In genomic region chr10:105639011-105639451, GRCm38 (mm10) we compare ENCODE assay signal across 10 mouse cellular contexts.
DNase-seq lines count a peak whose midpoint lies in the region; ATAC-seq and TF ChIP-seq lines count a peak whose summit lies in the region.
"Had no signal": no experiment of that assay in that cellular context is flagged by ENCODE, and none has a peak within 500 bp of the region (broad histone marks: within the 10 kb centered on the region; RNA-seq: fewer than 3 reads in every experiment).

No protein-coding gene starts in this region.

- H3K4me1 ChIP-seq in kidney, embryonic 15.5 days: 0 out of 2 replicates have a peak, but pooled peaks cover 3% of the 10 kb centered on the region
- H3K4me1 ChIP-seq in forebrain, embryonic 13.5 days: no peaks in the 10 kb centered on the region
- H3K4me1 ChIP-seq in liver, postnatal 0 days (ENCODE audit: insufficient read depth): no peaks in the 10 kb centered on the region
- H3K4me1 ChIP-seq: liver, embryonic 12.5 days; stomach, embryonic 15.5 days had no signal

- no peaks in the 10 kb centered on the region for H3K36me3 ChIP-seq in kidney, embryonic 15.5 days
- H3K36me3 ChIP-seq in forebrain, embryonic 13.5 days (ENCODE audit: poor library complexity, severe bottlenecking): no peaks in the 10 kb centered on the region
- no peaks in the 10 kb centered on the region for H3K36me3 ChIP-seq in liver, postnatal 0 days (replicated peaks; ENCODE audit: insufficient read depth, low read length)
- H3K36me3 ChIP-seq: liver, embryonic 12.5 days; stomach, embryonic 15.5 days had no signal

- no peak overlapping the region for H3K4me3 ChIP-seq in kidney, embryonic 15.5 days (replicated peaks)
- no peak overlapping the region for H3K4me3 ChIP-seq in forebrain, embryonic 13.5 days
- no peak overlapping the region for H3K4me3 ChIP-seq in liver, postnatal 0 days (ENCODE audit: low read depth, low read length)
- H3K4me3 ChIP-seq: liver, embryonic 12.5 days; stomach, embryonic 15.5 days had no signal

- no peak for TF ChIP-seq CTCF in liver, postnatal 0 days (IDR thresholded peaks at IDR 0.05; ENCODE audit: low read depth)

- peak; percentile 18; the same call in 1 of the 2 replicates for ATAC-seq in kidney, embryonic 15.5 days (replicated peaks; ENCODE audit: low FRiP score)
- ATAC-seq in forebrain, embryonic 13.5 days: peak; percentile 87
- ATAC-seq in liver, postnatal 0 days: no peak
- ATAC-seq: liver, embryonic 12.5 days had no signal

- no peak overlapping the region for H3K27ac ChIP-seq in kidney, embryonic 15.5 days
- no peak overlapping the region for H3K27ac ChIP-seq in forebrain, embryonic 13.5 days
- no peak overlapping the region for H3K27ac ChIP-seq in liver, postnatal 0 days (ENCODE audit: low read depth)
- H3K27ac ChIP-seq: liver, embryonic 12.5 days; stomach, embryonic 15.5 days had no signal

- no peaks in the 10 kb centered on the region for H3K9me3 ChIP-seq in kidney, embryonic 15.5 days (replicated peaks)
- H3K9me3 ChIP-seq in forebrain, embryonic 13.5 days (replicated peaks): no peaks in the 10 kb centered on the region
- H3K9me3 ChIP-seq in liver, postnatal 0 days (ENCODE audit: low read length): no peaks in the 10 kb centered on the region
- H3K9me3 ChIP-seq: liver, embryonic 12.5 days; stomach, embryonic 15.5 days had no signal

- no peak for DNase-seq in kidney, adult 18-20 months
- peak; percentile 45 for DNase-seq in left cerebral cortex, postnatal 4 days
- DNase-seq in right cerebral cortex, postnatal 14 days: peak; percentile 12
- no peak for DNase-seq in liver, postnatal 0 days
- DNase-seq in ovary, postnatal 36 days (ENCODE audit: low spot score): no peak
- no peak for DNase-seq in adrenal gland, adult (ENCODE audit: inconsistent age in 2 of 2, low spot score in 1 of 2)

- no peak for TF ChIP-seq EP300 in liver, postnatal 0 days (IDR thresholded peaks at IDR 0.05; ENCODE audit: low read depth)

- no peak overlapping the region for H3K9ac ChIP-seq in kidney, embryonic 15.5 days
- no peak overlapping the region for H3K9ac ChIP-seq in forebrain, embryonic 13.5 days
- H3K9ac ChIP-seq in liver, postnatal 0 days (replicated peaks): no peak overlapping the region
- H3K9ac ChIP-seq: liver, embryonic 12.5 days; stomach, embryonic 15.5 days had no signal

- intact Hi-C loops in left cerebral cortex, postnatal 4 days (cut with DNase I): no loop called here

- no peak overlapping the region for H3K4me2 ChIP-seq in kidney, embryonic 15.5 days
- H3K4me2 ChIP-seq in forebrain, embryonic 13.5 days: no peak overlapping the region
- H3K4me2 ChIP-seq in liver, postnatal 0 days (ENCODE audit: low read depth, low read length): no peak overlapping the region
- H3K4me2 ChIP-seq: liver, embryonic 12.5 days; stomach, embryonic 15.5 days had no signal

- H3K27me3 ChIP-seq in kidney, embryonic 15.5 days: no peaks in the 10 kb centered on the region
- no peaks in the 10 kb centered on the region for H3K27me3 ChIP-seq in forebrain, embryonic 13.5 days
- no peaks in the 10 kb centered on the region for H3K27me3 ChIP-seq in liver, postnatal 0 days (ENCODE audit: insufficient read depth, low read length)
- H3K27me3 ChIP-seq: liver, embryonic 12.5 days; stomach, embryonic 15.5 days had no signal

- WGBS in kidney, embryonic 15.5 days: 91% methylated on average over 9 of the region's 9 CpGs
- WGBS in forebrain, embryonic 13.5 days: 73% methylated on average over 9 of the region's 9 CpGs
- 77% methylated on average over 9 of the region's 9 CpGs for WGBS in liver, postnatal 0 days (ENCODE audit: insufficient replicate concordance)

Comparison
In these comparisons a context has a peak if more than half of its experiments do, and no peak if none do; other contexts are left out.
1. DNase-seq: peak in left cerebral cortex, postnatal 4 days (single experiment) and right cerebral cortex, postnatal 14 days (single experiment); none in kidney, adult 18-20 months (single experiment), liver, postnatal 0 days (single experiment), ovary, postnatal 36 days (single experiment) and adrenal gland, adult (0 of 2).